Mouse (Mus musculus): ENCODE data around the gene Srrm2. TPM values are rescaled to one million over a fixed set of nuclear protein-coding genes. Genes with fewer than 3 reads are reported as not detected.

The Srrm2 gene
- polyA plus RNA-seq, 2 experiments: 107 to 136 TPM

DNA sequence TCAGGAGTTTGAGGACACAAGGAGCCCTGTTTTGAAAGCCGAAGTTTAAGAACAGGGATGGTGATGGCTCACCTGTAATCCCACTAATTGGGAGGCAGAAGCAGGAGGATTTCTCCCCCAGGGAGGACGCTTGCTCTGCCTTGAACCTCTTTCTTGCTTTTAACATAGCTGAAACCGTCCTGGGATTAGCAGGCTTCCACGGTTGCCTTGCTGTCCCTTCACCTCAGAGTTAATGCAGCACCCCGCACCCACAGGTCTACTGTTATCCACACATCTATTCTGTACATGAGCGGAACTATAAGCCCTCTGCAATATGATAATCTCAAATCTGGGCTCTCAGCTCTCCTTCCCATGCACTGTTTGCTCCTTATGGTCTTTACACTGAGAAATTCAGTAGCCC, 16.7 kb upstream of the Srrm2 start:
- Histone ChIP-seq H3K36me3 (replicated peaks; ENCODE audit: control insufficient read depth, insufficient read depth, low read depth) (no peaks in the 10 kb centered on the region), H3K27ac (no peak overlapping the region), H3K9ac (replicated peaks) (no peak overlapping the region), H3K4me2 (ENCODE audit: low read depth) (no peak overlapping the region), H3K4me3 (ENCODE audit: insufficient read depth in 1 of 2, low read depth in 2 of 2, low read length in 2 of 2) (no peak overlapping the region), H3K4me1 (replicated peaks; ENCODE audit: control insufficient read depth in 2 of 2, insufficient read depth in 2 of 2, low read length in 1 of 2) (peaks cover 7 to 9% of the 10 kb centered on the region in 2 experiments), H3K27me3 (ENCODE audit: control insufficient read depth, insufficient read depth, low read length) (no peaks in the 10 kb centered on the region), H3K9me3 (ENCODE audit: control insufficient read depth, low read length) (no peaks in the 10 kb centered on the region)
- no peak for DNase-seq (ENCODE audit: low read depth in 3 of 3, low spot score in 3 of 3)
- no peak for ATAC-seq (ENCODE audit: insufficient read depth)
- TF ChIP-seq EP300 (IDR thresholded peaks at IDR 0.05; ENCODE audit: low read depth) (no peak), CTCF (IDR thresholded peaks at IDR 0.05; ENCODE audit: low read depth) (no peak)
- WGBS (ENCODE audit: insufficient replicate concordance): 55% methylated on average over 6 of the region's 6 CpGs

DNA sequence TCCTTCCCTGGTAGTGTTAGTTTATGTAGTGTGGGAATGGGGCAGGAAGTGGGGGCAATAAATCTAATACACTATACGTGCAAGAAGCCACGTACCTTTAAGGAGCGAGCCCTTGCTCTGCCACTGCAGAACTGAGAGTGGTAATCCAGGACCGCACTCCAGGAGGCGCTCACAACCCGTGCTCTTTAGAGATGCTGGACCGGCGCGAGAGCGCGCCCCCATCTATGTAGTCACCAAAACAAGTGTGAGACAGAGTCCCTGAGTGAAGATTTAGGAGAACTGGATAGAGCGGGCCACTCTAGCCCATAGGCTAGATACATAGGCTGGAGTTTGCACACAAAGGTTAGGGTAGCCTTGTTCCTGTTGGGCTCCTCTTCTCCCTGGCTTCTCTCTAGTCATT, 16.2 kb upstream of the Srrm2 start:
- Histone ChIP-seq H3K27me3 (ENCODE audit: control insufficient read depth, insufficient read depth, low read length) (no peaks in the 10 kb centered on the region), H3K9ac (replicated peaks) (no peak overlapping the region), H3K36me3 (replicated peaks; ENCODE audit: control insufficient read depth, insufficient read depth, low read depth) (no peaks in the 10 kb centered on the region), H3K9me3 (ENCODE audit: control insufficient read depth, low read length) (no peaks in the 10 kb centered on the region), H3K4me1 (replicated peaks; ENCODE audit: control insufficient read depth in 2 of 2, insufficient read depth in 2 of 2, low read length in 1 of 2) (peaks cover 7 to 9% of the 10 kb centered on the region in 2 experiments), H3K4me2 (ENCODE audit: low read depth) (no peak overlapping the region), H3K4me3 (ENCODE audit: insufficient read depth in 1 of 2, low read depth in 2 of 2, low read length in 2 of 2) (no peak overlapping the region), H3K27ac (no peak overlapping the region)
- TF ChIP-seq EP300 (IDR thresholded peaks at IDR 0.05; ENCODE audit: low read depth) (no peak), CTCF (IDR thresholded peaks at IDR 0.05; ENCODE audit: low read depth) (peak; percentile 87)
- 5% methylated on average over 12 of the region's 12 CpGs for WGBS (ENCODE audit: insufficient replicate concordance)
- ATAC-seq (ENCODE audit: insufficient read depth) (peak; percentile 23), DNase-seq (ENCODE audit: low read depth in 3 of 3, low spot score in 3 of 3) (peak in 1 of 3 experiments; percentile 47)

DNA sequence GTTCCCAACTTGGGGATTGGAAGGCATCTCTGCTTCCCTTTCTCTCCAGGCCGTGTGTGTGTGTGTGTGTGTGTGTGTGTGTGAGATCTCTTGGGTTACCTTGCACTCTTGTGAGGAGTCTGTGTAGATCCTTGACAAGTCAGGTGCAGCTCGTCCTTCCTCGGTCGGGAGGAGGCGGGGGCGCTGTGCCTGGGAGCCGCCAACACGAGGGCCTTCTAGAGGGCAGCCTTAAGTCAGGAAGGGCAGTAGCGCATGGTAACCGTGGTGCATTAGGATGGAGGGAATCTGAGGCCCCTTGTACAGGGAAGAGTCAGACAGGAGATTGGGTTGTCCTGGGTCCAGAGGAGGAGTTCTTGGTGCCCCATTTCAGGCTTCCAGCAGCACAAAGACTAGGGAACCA, 14.1 kb upstream of the Srrm2 start:
- H3K9me3 ChIP-seq (ENCODE audit: control insufficient read depth, low read length): no peaks in the 10 kb centered on the region
- no peak overlapping the region for H3K4me2 ChIP-seq (ENCODE audit: low read depth)
- H3K4me1 ChIP-seq (replicated peaks; ENCODE audit: control insufficient read depth in 2 of 2, insufficient read depth in 2 of 2, low read length in 1 of 2): peaks cover 2 to 3% of the 10 kb centered on the region in 2 experiments; a peak in 2 of 4 replicates
- H3K9ac ChIP-seq (replicated peaks): no peak overlapping the region
- H3K27ac ChIP-seq: no peak overlapping the region
- no peak overlapping the region for H3K4me3 ChIP-seq (ENCODE audit: insufficient read depth in 1 of 2, low read depth in 2 of 2, low read length in 2 of 2)
- DNase-seq (ENCODE audit: low read depth in 3 of 3, low spot score in 3 of 3) (no peak), ATAC-seq (ENCODE audit: insufficient read depth) (no peak)
- 72% methylated on average over 10 of the region's 10 CpGs for WGBS (ENCODE audit: insufficient replicate concordance)
- no peaks in the 10 kb centered on the region for H3K36me3 ChIP-seq (replicated peaks; ENCODE audit: control insufficient read depth, insufficient read depth, low read depth)
- no peaks in the 10 kb centered on the region for H3K27me3 ChIP-seq (ENCODE audit: control insufficient read depth, insufficient read depth, low read length)
- no peak for TF ChIP-seq CTCF (IDR thresholded peaks at IDR 0.05; ENCODE audit: low read depth)
- TF ChIP-seq EP300 (IDR thresholded peaks at IDR 0.05; ENCODE audit: low read depth): no peak

DNA sequence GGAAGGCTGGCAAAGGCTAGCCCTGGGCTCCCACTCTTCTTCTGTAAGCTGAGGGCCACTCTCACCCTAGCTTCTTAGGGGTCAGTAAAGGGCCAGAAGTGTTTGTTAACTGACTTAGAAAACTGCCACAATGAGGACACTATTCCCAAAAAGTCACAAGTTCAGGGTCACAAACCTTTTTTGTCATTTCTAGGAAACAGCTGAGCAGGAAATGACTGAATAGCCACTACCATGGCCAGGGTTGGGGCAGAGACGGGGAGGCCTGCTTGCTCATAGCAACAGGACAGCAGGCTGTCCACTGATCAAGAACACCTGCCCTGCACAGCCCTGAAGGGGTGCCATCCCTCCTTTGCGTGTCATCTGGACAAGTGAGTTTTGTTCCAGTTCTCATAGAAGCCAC, 13.2 kb upstream of the Srrm2 start:
- no peak for TF ChIP-seq EP300 (IDR thresholded peaks at IDR 0.05; ENCODE audit: low read depth)
- TF ChIP-seq CTCF (IDR thresholded peaks at IDR 0.05; ENCODE audit: low read depth): no peak
- H3K36me3 ChIP-seq (replicated peaks; ENCODE audit: control insufficient read depth, insufficient read depth, low read depth): no peaks in the 10 kb centered on the region
- 0 out of 4 replicates have a peak, but pooled peaks cover 0 to 2% of the 10 kb centered on the region in 2 experiments for H3K4me1 ChIP-seq (replicated peaks; ENCODE audit: control insufficient read depth in 2 of 2, insufficient read depth in 2 of 2, low read length in 1 of 2)
- H3K4me2 ChIP-seq (ENCODE audit: low read depth): no peak overlapping the region
- no peak overlapping the region for H3K9ac ChIP-seq (replicated peaks)
- DNase-seq (ENCODE audit: low read depth in 3 of 3, low spot score in 3 of 3) (no peak), ATAC-seq (ENCODE audit: insufficient read depth) (no peak)
- WGBS (ENCODE audit: insufficient replicate concordance): 62% methylated on average over 2 of the region's 2 CpGs
- no peak overlapping the region for H3K4me3 ChIP-seq (ENCODE audit: insufficient read depth in 1 of 2, low read depth in 2 of 2, low read length in 2 of 2)
- H3K27me3 ChIP-seq (ENCODE audit: control insufficient read depth, insufficient read depth, low read length): no peaks in the 10 kb centered on the region
- H3K27ac ChIP-seq: no peak overlapping the region
- H3K9me3 ChIP-seq (ENCODE audit: control insufficient read depth, low read length): no peaks in the 10 kb centered on the region

DNA sequence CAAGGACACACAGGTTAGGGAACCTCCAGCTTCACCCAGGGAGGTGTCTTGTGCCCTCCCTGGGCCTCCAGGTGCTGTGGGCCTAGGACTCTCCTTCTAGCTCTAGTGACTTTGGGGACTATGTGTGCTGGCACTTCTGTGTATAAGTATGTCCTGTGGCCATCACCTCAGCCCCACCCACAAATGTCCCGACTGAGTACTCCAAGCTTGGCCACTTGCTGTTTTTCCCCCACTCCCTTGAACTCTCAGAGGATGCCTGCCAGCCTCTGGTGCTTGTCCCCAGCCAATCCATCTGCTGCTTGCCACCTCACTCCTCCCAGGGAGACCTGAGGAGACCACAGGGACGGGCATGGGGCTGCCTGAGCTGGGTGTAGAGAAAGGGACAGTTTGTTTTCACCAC, 11.9 kb upstream of the Srrm2 start:
- no peak overlapping the region for H3K9ac ChIP-seq (replicated peaks)
- no peak overlapping the region for H3K4me2 ChIP-seq (ENCODE audit: low read depth)
- 39% methylated on average over 2 of the region's 2 CpGs for WGBS (ENCODE audit: insufficient replicate concordance)
- H3K4me3 ChIP-seq (ENCODE audit: insufficient read depth in 1 of 2, low read depth in 2 of 2, low read length in 2 of 2): no peak overlapping the region
- no peaks in the 10 kb centered on the region for H3K27me3 ChIP-seq (ENCODE audit: control insufficient read depth, insufficient read depth, low read length)
- H3K4me1 ChIP-seq (replicated peaks; ENCODE audit: control insufficient read depth in 2 of 2, insufficient read depth in 2 of 2, low read length in 1 of 2): 0 out of 4 replicates have a peak, but pooled peaks cover 0 to 2% of the 10 kb centered on the region in 2 experiments
- H3K9me3 ChIP-seq (ENCODE audit: control insufficient read depth, low read length): no peaks in the 10 kb centered on the region
- no peak for TF ChIP-seq EP300 (IDR thresholded peaks at IDR 0.05; ENCODE audit: low read depth)
- no peak for TF ChIP-seq CTCF (IDR thresholded peaks at IDR 0.05; ENCODE audit: low read depth)
- H3K27ac ChIP-seq: no peak overlapping the region
- ATAC-seq (ENCODE audit: insufficient read depth): no peak
- H3K36me3 ChIP-seq (replicated peaks; ENCODE audit: control insufficient read depth, insufficient read depth, low read depth): no peaks in the 10 kb centered on the region
- no peak for DNase-seq (ENCODE audit: low read depth in 3 of 3, low spot score in 3 of 3)

Measured in liver, embryonic 14.5 days (tissue).